Mouse (Mus musculus) cerebellum, adult 8-10 months (tissue): ENCODE results near the gene Slc17a7.

Experiments
- DNase-seq: peaks from one replicate; pipeline ENCODE4 v3.0.0; 2022

Gene Slc17a7

DNA sequence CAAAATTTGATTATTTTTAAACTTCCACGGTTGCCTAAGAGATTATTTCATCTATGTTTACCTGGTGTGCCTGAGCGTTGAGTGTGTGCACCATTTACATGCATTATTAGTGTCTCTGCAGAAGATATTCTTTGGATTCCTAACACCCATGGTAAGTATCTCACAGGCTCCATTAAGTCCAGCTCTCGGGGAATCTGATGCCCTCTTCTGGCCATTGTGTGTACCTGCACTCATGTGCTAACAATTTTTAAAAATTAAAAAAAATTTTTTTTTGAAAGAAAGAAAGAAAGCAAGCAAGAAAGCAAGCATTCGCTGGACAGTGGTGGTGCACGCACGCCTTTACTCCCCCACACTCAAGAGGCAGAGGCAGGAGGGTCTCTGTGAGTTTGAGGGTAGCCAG lies 44.5 kb downstream of the Slc17a7 start:
- no peak for DNase-seq

DNA sequence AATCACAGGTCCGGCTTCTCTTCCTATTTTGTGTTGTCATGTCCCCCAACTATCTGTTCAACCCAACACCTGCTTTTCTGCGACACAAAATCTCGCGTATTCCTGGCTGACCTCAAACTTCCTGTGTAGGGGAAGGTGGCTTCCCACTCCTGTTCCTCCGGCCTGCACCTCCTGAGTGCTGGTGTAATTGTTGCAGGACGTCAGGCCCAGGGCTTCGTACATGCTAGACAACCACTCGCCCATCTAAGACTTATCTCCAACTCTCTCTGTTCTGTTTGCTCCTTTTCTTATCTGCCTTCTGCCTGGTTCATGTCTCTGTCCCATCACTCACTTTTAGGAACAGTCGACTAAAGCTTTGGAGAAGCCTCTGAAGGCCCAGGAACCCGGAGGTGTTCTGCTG lies 47.3 kb downstream of the Slc17a7 start:
- no peak for DNase-seq

DNA sequence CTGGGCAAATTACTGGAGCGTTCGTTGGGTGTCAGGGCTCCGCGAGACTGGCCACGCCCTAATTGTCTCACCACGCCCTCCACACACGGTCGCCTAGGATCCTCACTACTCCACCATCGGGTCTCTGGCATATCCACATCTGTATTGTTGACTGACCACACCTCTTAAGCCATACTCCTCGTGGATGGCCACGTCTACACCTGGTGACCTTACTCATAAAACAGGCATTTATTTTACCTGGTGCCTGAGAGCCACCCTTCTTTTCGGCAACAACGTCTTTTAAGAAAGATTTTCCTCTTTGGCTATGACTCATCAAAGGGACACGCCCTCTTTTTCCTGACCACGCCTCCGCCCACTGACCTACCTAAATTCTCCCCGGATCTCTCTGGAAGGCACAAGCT lies 48.1 kb downstream of the Slc17a7 start, which contains the start of gene Dkkl1:
Dkkl1 (minus strand) TSS at position 297 of the 401 bp plus-strand sequence.
- DNase-seq: no peak

DNA sequence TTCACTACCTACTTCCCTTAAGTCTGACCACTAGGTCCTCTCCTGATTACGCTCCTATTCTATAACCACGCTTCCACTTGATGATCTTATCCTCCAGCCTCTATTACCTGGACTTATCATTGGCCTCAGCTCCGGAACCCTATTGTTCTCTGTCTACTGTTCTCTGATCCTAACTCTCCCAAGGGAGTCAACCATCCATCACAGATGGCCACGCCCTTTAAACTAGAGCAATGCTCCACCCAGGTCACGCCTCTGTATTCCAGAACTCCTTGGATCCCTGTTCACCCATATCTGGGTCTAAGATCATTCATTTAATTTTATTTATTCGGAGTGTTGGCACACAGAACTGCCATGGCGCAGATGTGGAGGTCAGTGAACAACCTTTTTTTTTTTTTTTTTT lies 48.6 kb downstream of the Slc17a7 start:
- no peak for DNase-seq

DNA sequence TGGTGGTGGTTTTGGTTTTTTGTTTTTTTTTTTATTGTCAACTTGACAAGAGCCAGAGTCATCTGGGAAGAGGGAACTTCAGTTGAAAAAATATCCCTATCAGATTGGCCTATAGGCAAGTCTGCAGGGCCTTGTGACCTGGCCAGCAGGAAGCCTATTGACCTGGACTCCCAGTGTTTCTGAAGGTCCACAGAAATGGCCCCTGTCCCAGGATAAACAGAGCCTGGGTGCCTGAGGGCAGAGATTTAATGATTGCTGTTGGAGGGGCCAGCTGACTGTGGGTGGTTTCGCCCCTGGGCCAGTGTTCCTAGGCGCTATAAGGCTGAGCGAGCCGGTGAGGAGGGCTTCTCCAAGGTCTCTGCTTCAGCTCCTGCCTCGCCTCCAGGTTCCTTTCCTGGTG lies 50.0 kb downstream of the Slc17a7 start:
- no peak for DNase-seq

DNA sequence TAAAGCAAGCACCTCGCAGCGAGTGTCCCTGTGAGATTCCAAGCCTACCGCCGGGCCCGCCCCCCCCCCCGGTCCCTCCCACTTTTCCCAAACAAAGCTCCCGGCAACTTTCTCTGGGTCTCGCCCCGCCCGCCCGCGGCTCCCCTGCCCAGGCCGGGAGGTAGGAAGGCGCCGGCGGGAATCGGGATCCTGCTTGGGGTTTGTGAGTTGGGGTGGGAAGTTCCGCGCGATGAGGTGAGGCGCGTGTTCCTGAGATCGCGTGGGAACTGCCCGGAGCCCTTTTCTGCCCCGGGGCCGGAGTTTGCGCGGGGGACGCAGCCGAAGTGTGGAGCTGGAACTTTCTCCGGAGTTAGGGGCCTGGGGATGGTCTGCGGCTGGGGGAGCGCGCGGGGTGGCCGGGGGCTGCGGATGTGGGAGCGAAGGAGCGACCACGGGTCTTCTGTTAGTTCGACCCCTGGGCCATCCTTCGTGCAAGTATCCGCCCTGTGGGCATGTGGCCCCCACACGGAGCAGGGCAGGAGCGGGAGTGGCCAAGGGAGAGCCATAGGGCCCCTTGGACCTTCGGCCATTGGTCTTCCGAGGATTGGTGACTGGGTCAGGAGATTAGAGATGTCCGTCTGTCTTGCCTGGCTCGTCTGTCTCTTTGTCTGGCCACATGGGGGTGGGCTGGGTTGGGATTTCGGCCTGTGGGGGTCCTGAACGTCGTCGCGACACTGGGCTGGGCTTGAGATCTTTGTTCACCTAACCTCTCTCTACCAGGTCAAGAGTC lies 52.1 kb downstream of the Slc17a7 start, which contains the start of gene Tead2:
Tead2 (plus strand) TSS at position 81 of the 769 bp plus-strand sequence.
- no peak for DNase-seq

DNA sequence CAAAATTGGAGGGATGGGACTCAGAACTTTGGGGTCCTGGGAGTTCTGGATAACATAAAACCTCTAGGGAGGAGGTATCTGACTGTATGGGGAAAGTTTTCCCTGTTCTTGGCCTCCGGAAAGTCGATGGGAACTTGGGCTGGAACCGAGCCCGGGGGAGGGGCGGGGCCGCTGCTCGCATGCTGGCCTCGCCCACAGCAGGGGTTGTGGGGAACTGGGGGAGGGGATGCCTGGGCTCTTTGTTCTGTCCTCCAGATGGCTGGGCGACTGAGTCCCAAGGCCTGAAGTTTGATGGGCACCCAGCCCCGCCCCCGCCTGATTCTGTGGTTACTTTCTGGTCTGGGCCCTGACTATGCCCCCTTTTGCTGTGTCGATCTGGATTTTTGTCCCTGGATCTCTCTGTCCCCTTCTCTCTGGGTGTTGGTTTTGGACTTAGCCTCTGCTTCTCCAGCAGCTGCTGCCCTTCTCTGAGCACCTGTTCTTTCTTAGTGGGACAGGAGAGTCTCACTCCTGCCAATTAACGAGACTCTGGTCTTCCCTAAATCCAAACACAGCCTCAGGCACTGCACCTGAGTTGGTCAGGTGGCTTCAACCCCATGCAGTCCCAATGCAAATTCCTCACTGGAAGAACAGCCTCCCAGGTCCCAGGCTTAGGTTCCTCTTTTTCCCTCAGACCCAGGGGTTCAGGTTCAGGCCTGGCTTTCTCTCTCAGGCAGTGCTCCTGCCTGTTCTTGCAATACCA lies 52.9 kb downstream of the Slc17a7 start:
- DNase-seq: no peak

DNA sequence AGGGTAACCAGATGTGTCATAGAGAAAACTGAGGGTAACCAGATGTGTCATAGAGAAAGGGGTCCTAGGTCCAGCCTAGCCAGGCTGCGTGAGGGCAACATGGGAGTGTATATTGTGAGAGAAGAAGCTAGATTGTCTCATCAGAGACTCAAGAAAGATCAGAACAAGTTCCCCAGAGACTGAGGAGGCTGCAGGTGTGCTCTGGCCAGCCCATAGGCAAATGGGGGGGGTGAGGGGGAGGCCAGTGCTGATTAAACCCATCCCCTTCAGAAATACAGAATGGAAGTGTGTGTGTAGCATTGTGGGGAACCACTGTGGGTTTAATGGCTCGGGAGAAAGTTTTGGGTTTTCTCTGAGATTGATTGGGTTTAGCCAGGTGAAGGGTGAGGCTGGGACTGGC lies 57.9 kb downstream of the Slc17a7 start:
- no peak for DNase-seq

DNA sequence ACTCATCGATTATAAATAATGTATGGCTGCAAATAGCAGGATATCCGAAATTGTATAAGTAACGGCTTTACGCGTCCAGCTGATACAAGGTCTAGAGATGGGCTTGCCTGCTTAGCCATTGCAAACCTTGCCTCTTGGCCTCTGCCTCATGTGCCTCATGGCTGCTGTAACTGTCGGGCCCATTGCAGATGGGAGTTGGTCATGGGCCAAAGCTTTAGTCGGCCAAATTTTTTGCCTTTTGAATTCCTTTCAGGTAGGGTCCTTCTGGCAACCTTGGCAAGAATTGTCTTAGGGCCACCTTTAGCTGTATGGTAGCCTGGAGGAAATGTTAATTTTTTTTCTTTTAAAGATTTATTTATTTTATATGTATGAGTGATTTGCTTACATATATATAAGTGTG lies 61.1 kb downstream of the Slc17a7 start:
- no peak for DNase-seq
